Mouse (Mus musculus) liver, embryonic 11.5 days (tissue): ENCODE results near the gene Synpo2. TPM values are rescaled to one million over a fixed set of nuclear protein-coding genes. Genes with fewer than 3 reads are reported as not detected.

Experiments
- ATAC-seq: fragments of 200-750 bp; cut with Nextera tagmentation; replicated peaks from 2 replicates; pipeline ENCODE4 v1.8.0; 2017; ENCODE audit warnings: moderate number of reproducible peaks, mild to moderate bottlenecking, moderate TSS enrichment, moderate library complexity; ENCODE audit not compliant: low FRiP score
- DNase-seq: peaks from one replicate; pipeline ENCODE4 v3.0.0-alpha.2; 2017; ENCODE audit warnings: low spot score
- H3K27ac ChIP-seq: fragments of 300-500 bp; sonication (generic); 2 replicates; pipeline ENCODE4 v1.5.1; 2014; ENCODE audit warnings: mild to moderate bottlenecking, low read depth, low read length, control low read depth
- H3K27me3 ChIP-seq: fragments of 300-500 bp; sonication (generic); replicated peaks from 2 replicates; pipeline ENCODE4 v1.6.1; 2014; ENCODE audit warnings: low read length, mixed read lengths; ENCODE audit not compliant: control insufficient read depth, insufficient read depth
- H3K36me3 ChIP-seq: fragments of 300-500 bp; sonication (generic); 2 replicates; pipeline ENCODE4 v1.6.1; 2014; ENCODE audit warnings: mild to moderate bottlenecking, low read length, moderate library complexity, mixed read lengths; ENCODE audit not compliant: control insufficient read depth, insufficient read depth
- H3K4me1 ChIP-seq: fragments of 300-500 bp; sonication (generic); replicated peaks from 2 replicates; pipeline ENCODE4 v1.6.1; 2014; ENCODE audit warnings: low read length, mixed read lengths; ENCODE audit not compliant: control insufficient read depth, insufficient read depth
- H3K4me2 ChIP-seq: fragments of 300-500 bp; sonication (generic); 2 replicates; pipeline ENCODE4 v1.6.1; 2014; ENCODE audit warnings: mild to moderate bottlenecking, control low read depth, moderate library complexity
- H3K4me3 ChIP-seq: fragments of 300-500 bp; sonication (generic); 2 replicates; pipeline ENCODE4 v1.5.1; 2014; ENCODE audit warnings: low read depth, low read length, control low read depth
- H3K9ac ChIP-seq: fragments of 300-500 bp; sonication (generic); 2 replicates; pipeline ENCODE4 v1.6.1; 2014; ENCODE audit warnings: low read depth, low read length, control low read depth
- H3K9me3 ChIP-seq: fragments of 300-500 bp; sonication (generic); 2 replicates; pipeline ENCODE4 v1.6.1; 2016; ENCODE audit warnings: low read length, inconsistent platforms, mixed read lengths; ENCODE audit not compliant: control insufficient read depth
- whole genome bisulfite sequencing: fragments of 180-500 bp; shearing (Covaris S2); extraction: QIAGEN DNeasy Blood & Tissue Kit; methylation state at CpG from one replicate; pipeline ENCODE4 v1.1.7; 2014; 5-methylcytosine and 5-hydroxymethylcytosine counted together
- polyA plus RNA-seq: library from polyadenylated mRNA; unstranded; fragments of >200 nt; fragmentation: Nextera tagmentation; extraction: Ambion mirVana; gene quantifications from 2 replicates; pipeline ENCODE4 v1.2.1, GENCODE M21; 2014

Synpo2 gene
- polyA plus RNA-seq, 1 experiment from 2014 or later = 1.9 TPM

DNA sequence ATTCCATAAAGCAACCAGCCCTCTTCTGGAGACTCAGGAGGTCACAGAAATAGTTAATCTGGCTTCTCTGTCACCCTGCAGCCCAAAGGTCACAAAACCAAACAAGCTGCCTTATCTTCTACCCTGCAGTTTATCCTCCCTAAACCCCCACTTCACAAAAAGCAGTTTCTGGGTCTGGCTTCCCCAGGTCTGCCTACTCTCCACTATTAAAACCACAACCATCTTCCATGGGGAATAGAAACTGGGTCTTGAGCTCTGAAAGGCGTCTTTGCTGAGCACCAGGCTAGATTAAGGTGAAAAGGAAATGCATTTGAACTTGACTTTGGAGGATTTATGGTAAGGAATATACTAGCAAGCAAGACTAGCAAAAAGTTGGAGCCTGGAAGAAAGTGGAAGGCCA lies 71.8 kb downstream of the Synpo2 start:
- Histone ChIP-seq H3K4me2 (no peak overlapping the region), H3K9me3 (no peaks in the 10 kb centered on the region), H3K9ac (no peak overlapping the region), H3K36me3 (no peaks in the 10 kb centered on the region), H3K4me3 (no peak overlapping the region), H3K4me1 (peaks cover 16% of the 10 kb centered on the region; the same call in 1 of the 2 replicates), H3K27me3 (no peaks in the 10 kb centered on the region), H3K27ac (no peak overlapping the region)
- DNase-seq (no peak), ATAC-seq (no peak)
- 46% methylated on average over 1 of the region's 1 CpGs for WGBS

GRCm38 (mm10) chr3:123163192-123163523 lies 72.8 kb downstream of the Synpo2 start:
- Histone ChIP-seq H3K9ac (no peak overlapping the region), H3K4me3 (no peak overlapping the region), H3K27me3 (no peaks in the 10 kb centered on the region), H3K27ac (no peak overlapping the region), H3K9me3 (no peaks in the 10 kb centered on the region), H3K36me3 (no peaks in the 10 kb centered on the region), H3K4me2 (no peak overlapping the region), H3K4me1 (peaks cover 16% of the 10 kb centered on the region; the same call in 1 of the 2 replicates)
- DNase-seq (no peak), ATAC-seq (no peak)
- WGBS = 46% methylated on average over 4 of the region's 4 CpGs

DNA sequence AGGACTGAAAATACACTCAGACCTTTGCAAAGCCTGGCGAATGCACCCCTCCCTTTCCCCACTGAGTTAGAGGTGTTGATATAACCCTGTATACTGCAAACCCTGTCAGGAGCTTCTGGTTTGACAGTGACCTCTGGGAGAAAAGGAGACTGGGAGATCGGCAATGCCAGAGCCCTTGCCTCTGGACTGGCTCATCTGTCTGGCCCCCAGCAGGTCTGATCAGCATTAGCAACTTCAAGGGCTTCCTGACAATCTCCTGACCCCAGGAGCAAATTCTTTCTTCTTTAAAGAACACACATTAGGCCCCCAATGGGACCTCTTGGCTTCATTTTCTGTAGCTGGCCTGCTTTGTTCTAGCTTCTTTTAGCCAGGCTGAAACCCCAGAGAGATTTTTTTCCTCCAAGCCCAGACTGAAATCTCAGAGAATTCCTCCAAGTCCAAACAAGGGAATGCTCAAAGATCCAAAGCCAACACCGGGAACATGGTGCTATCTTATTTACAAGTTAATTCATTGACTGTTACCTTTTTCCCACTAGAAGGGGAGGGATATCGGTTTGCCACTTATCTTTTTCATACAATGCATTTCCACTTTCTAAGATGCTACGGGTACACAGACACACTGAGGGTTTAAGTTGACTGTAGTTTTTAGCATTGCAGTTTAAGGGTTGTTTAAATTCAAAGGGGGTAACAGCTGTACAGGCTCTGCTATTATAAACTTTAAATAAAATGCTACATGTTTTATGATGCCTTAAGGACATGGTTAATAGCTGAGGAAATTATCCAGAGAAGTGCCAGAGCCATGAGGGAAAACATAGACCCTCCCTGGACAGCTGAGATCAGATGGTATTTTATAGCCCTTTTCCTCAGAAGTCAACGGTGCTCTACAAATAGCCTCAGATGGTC lies 73.4 kb downstream of the Synpo2 start:
- Histone ChIP-seq H3K36me3 (no peaks in the 10 kb centered on the region), H3K27ac (no peak overlapping the region), H3K27me3 (no peaks in the 10 kb centered on the region), H3K4me3 (no peak overlapping the region), H3K9ac (no peak overlapping the region), H3K4me1 (peaks cover 16% of the 10 kb centered on the region; the same call in 1 of the 2 replicates), H3K9me3 (no peaks in the 10 kb centered on the region), H3K4me2 (no peak overlapping the region)
- ATAC-seq (no peak), DNase-seq (no peak)
- 38% methylated on average over 6 of the region's 6 CpGs for WGBS

GRCm38 (mm10) chr3:123160792-123161191 lies 75.2 kb downstream of the Synpo2 start:
- Histone ChIP-seq H3K27me3 (no peaks in the 10 kb centered on the region), H3K9me3 (no peaks in the 10 kb centered on the region), H3K4me3 (no peak overlapping the region), H3K9ac (no peak overlapping the region), H3K36me3 (no peaks in the 10 kb centered on the region), H3K27ac (no peak overlapping the region), H3K4me2 (no peak overlapping the region), H3K4me1 (peaks cover 16% of the 10 kb centered on the region; the same call in 1 of the 2 replicates)
- DNase-seq (no peak), ATAC-seq (no peak)
- WGBS = 16% methylated on average over 4 of the region's 4 CpGs

GRCm38 (mm10) chr3:123159139-123159824 lies 76.7 kb downstream of the Synpo2 start:
- DNase-seq = no peak
- ATAC-seq = peak; percentile 61; the same call in 1 of the 2 replicates
- 35% methylated on average over 9 of the region's 9 CpGs for WGBS

GRCm38 (mm10) chr3:123158579-123158978 lies 77.4 kb downstream of the Synpo2 start:
- Histone ChIP-seq H3K9me3 (no peaks in the 10 kb centered on the region), H3K27me3 (no peaks in the 10 kb centered on the region), H3K36me3 (no peaks in the 10 kb centered on the region), H3K9ac (no peak overlapping the region), H3K4me3 (no peak overlapping the region), H3K4me1 (peaks cover 11% of the 10 kb centered on the region; the same call in 1 of the 2 replicates), H3K4me2 (no peak overlapping the region), H3K27ac (no peak overlapping the region)
- WGBS = 38% methylated on average over 6 of the region's 6 CpGs
- no peak for DNase-seq
- ATAC-seq = no peak

More at GRCm38 (mm10) chr3:123159139-123159824, 76.7 kb downstream of the Synpo2 start:
- H3K4me3 ChIP-seq = no peak overlapping the region
- no peaks in the 10 kb centered on the region for H3K9me3 ChIP-seq
- no peaks in the 10 kb centered on the region for H3K27me3 ChIP-seq
- no peak overlapping the region for H3K9ac ChIP-seq
- H3K36me3 ChIP-seq = no peaks in the 10 kb centered on the region
- H3K4me2 ChIP-seq = no peak overlapping the region
- H3K4me1 ChIP-seq = peaks cover 15% of the 10 kb centered on the region; the same call in 1 of the 2 replicates
- H3K27ac ChIP-seq = no peak overlapping the region

- DNase-seq = no peak
- no peak for ATAC-seq
- Histone ChIP-seq H3K4me2 (no peak overlapping the region), H3K9me3 (no peaks in the 10 kb centered on the region), H3K4me1 (no peaks in the 10 kb centered on the region), H3K27ac (no peak overlapping the region), H3K4me3 (no peak overlapping the region), H3K27me3 (no peaks in the 10 kb centered on the region), H3K9ac (no peak overlapping the region), H3K36me3 (no peaks in the 10 kb centered on the region)
- WGBS = 80% methylated on average over 8 of the region's 8 CpGs
Measured at GRCm38 (mm10) chr3:123153337-123153736, 82.6 kb downstream of the Synpo2 start.

DNA sequence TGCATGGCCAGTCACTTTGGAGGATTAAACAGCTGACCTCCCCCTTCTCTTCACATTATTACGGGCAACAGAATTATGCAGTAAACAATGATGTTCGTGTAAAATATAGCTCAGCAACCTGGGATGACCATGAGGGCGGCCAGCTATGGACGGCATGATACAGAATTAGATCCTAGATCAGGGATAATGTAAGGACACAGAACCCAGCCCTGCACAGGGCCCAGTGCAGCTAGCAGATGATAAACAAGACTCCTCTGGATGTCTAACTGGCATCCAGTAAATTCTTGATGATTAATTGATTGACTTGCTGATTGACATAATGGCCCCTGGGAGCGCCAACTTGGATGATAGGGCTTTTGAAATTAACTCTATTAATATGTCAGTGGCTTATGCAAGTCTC lies 83.0 kb downstream of the Synpo2 start:
- H3K4me1 ChIP-seq = no peaks in the 10 kb centered on the region
- no peak for DNase-seq
- 76% methylated on average over 5 of the region's 5 CpGs for WGBS
- H3K4me3 ChIP-seq = no peak overlapping the region
- H3K36me3 ChIP-seq = no peaks in the 10 kb centered on the region
- no peak overlapping the region for H3K27ac ChIP-seq
- H3K27me3 ChIP-seq = no peaks in the 10 kb centered on the region
- no peak for ATAC-seq
- no peak overlapping the region for H3K4me2 ChIP-seq
- no peaks in the 10 kb centered on the region for H3K9me3 ChIP-seq
- H3K9ac ChIP-seq = no peak overlapping the region
